8 mouse cellular contexts compared by ENCODE assay signal in the genomic region with DNA sequence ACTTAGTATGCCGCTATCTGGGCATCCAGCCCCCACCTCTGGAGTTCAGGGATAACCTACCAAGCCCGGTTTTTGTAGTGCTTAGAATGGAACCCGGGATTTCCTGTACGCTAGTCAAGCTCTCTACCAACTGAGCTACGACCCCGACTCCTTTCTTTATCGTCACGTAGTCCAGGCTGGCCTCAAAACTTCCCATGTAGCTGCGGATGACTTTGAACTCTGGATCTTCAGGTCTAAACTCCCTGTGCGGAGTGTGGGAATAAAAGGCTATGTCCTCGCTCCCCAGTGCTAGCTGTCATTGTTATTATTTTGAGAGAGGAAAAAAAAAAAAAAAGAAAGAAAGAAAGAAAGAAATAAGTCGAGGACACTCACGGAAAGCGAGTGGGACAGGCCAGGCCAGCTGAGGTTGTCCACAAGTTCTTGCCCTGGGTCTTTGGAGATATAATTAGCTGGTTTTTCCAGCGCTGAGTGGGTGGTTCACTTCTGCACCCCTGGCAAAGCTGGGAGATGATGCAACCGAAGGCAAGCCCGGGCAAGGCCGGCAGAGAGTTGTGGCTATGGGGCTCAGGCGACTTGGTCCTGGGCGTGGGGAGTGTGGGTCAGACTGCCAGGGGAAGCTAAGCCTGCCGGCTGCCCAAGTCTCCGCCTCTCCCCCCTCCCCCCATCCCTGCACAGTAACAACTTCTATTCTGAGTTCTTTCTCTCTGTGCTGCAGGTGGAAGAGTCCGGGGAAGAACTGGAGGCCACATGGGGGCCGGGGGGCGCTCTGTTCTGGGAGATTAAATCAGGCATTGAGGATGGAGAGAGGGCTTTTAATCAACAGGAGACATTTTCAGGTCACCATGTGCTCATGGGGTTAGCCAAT. TPM values are rescaled to one million over a fixed set of nuclear protein-coding genes. Genes with fewer than 3 reads are reported as not detected.
DNase-seq lines count a peak whose midpoint lies in the region; ATAC-seq and TF ChIP-seq lines count a peak whose summit lies in the region.

No protein-coding gene starts in this region.

- no peak for TF ChIP-seq POLR2A in liver, adult 2 months (IDR thresholded peaks at IDR 0.05; ENCODE audit: extremely low read depth, insufficient read depth, low read length)

- H3K4me3 ChIP-seq in forebrain, embryonic 15.5 days: peak overlapping the region; percentile 16
- H3K4me3 ChIP-seq in hindbrain, embryonic 12.5 days: 0 out of 2 replicates have a peak overlapping the region, but pooled peaks have one; percentile 14
- peak overlapping the region; percentile 51; the same call in 1 of the 2 replicates for H3K4me3 ChIP-seq in liver, adult 2 months (ENCODE audit: insufficient read depth, low read depth, low read length)
- no peak overlapping the region for H3K4me3 ChIP-seq in midbrain, postnatal 0 days (ENCODE audit: low read depth, low read length)

- peak; percentile 35 to 51 for DNase-seq in left cerebral cortex, postnatal 14 days (ENCODE audit: low spot score in 2 of 2)
- no peak for DNase-seq in left cerebral cortex, adult 11 months (ENCODE audit: low spot score)
- peak; percentile 76 for DNase-seq in adrenal gland, adult 8-10 months
- DNase-seq in liver, adult 2 months (ENCODE audit: extremely low read depth, low read depth, low spot score): peak; percentile 86
- DNase-seq in midbrain, postnatal 0 days (ENCODE audit: low spot score): peak; percentile 41

- peak overlapping the region; percentile 41 for H3K4me2 ChIP-seq in forebrain, embryonic 15.5 days (replicated peaks)
- H3K4me2 ChIP-seq in hindbrain, embryonic 12.5 days (replicated peaks): peak overlapping the region; percentile 42
- H3K4me2 ChIP-seq in midbrain, postnatal 0 days (ENCODE audit: low read depth, low read length, poor library complexity, severe bottlenecking): peak overlapping the region; percentile 40

- no peaks in the 10 kb centered on the region for H3K36me3 ChIP-seq in forebrain, embryonic 15.5 days
- no peaks in the 10 kb centered on the region for H3K36me3 ChIP-seq in hindbrain, embryonic 12.5 days
- H3K36me3 ChIP-seq in liver, adult 2 months (ENCODE audit: control insufficient read depth, insufficient read depth, low read length): no peaks in the 10 kb centered on the region
- no peaks in the 10 kb centered on the region for H3K36me3 ChIP-seq in midbrain, postnatal 0 days (ENCODE audit: insufficient read depth, low read length)

- H3K27me3 ChIP-seq in forebrain, embryonic 15.5 days: peaks cover 4% of the 10 kb centered on the region; the same call in 1 of the 2 replicates
- H3K27me3 ChIP-seq in hindbrain, embryonic 12.5 days: peaks cover 38% of the 10 kb centered on the region
- no peaks in the 10 kb centered on the region for H3K27me3 ChIP-seq in liver, adult 2 months (ENCODE audit: control insufficient read depth, insufficient read depth, low read length)
- peaks cover 6% of the 10 kb centered on the region; the same call in 1 of the 2 replicates for H3K27me3 ChIP-seq in midbrain, postnatal 0 days (ENCODE audit: insufficient read depth, low read length)

- no peak for TF ChIP-seq CTCF in liver, adult 2 months (IDR thresholded peaks at IDR 0.05; ENCODE audit: low read depth, low read length)
- TF ChIP-seq CTCF in midbrain, postnatal 0 days (IDR thresholded peaks at IDR 0.05): no peak

- H3K9ac ChIP-seq in forebrain, embryonic 15.5 days (replicated peaks): no peak overlapping the region
- H3K9ac ChIP-seq in hindbrain, embryonic 12.5 days: no peak overlapping the region
- H3K9ac ChIP-seq in liver, adult 2 months (ENCODE audit: low read depth, low read length): peak overlapping the region; percentile 61; the same call in 1 of the 2 replicates
- no peak overlapping the region for H3K9ac ChIP-seq in midbrain, postnatal 0 days (replicated peaks; ENCODE audit: low read length, poor library complexity, severe bottlenecking)

- no peaks in the 10 kb centered on the region for H3K9me3 ChIP-seq in forebrain, embryonic 15.5 days
- H3K9me3 ChIP-seq in hindbrain, embryonic 12.5 days (replicated peaks): no peaks in the 10 kb centered on the region
- H3K9me3 ChIP-seq in midbrain, postnatal 0 days (ENCODE audit: low read length): no peaks in the 10 kb centered on the region

- H3K27ac ChIP-seq in forebrain, embryonic 15.5 days (replicated peaks): no peak overlapping the region
- no peak overlapping the region for H3K27ac ChIP-seq in hindbrain, embryonic 12.5 days
- no peak overlapping the region; the same call in 1 of the 2 replicates for H3K27ac ChIP-seq in liver, adult 2 months (replicated peaks; ENCODE audit: insufficient read depth, low read depth, low read length)
- H3K27ac ChIP-seq in midbrain, postnatal 0 days (ENCODE audit: low read depth, low read length): peak overlapping the region; percentile 51; the same call in 1 of the 2 replicates

- intact Hi-C loops in left cerebral cortex, postnatal 14 days (cut with DNase I): no loop called here

- no peak for ATAC-seq in forebrain, embryonic 15.5 days (replicated peaks)
- ATAC-seq in hindbrain, embryonic 12.5 days (ENCODE audit: low FRiP score): no peak
- no peak for ATAC-seq in midbrain, postnatal 0 days (ENCODE audit: low FRiP score)
- no peak for ATAC-seq in inflammation-experienced regulatory T-cells, adult 6 months

- no peaks in the 10 kb centered on the region for H3K79me2 ChIP-seq in liver, adult 2 months (ENCODE audit: control insufficient read depth, insufficient read depth, low read length)

- WGBS in forebrain, embryonic 15.5 days: 5% methylated on average over 25 of the region's 25 CpGs
- WGBS in hindbrain, embryonic 12.5 days: 6% methylated on average over 25 of the region's 25 CpGs
- 8% methylated on average over 25 of the region's 25 CpGs for WGBS in liver, adult 2 months
- WGBS in midbrain, postnatal 0 days: 5% methylated on average over 25 of the region's 25 CpGs

- H3K4me1 ChIP-seq in forebrain, embryonic 15.5 days: peaks cover 25% of the 10 kb centered on the region
- H3K4me1 ChIP-seq in hindbrain, embryonic 12.5 days: peaks cover 27% of the 10 kb centered on the region
- H3K4me1 ChIP-seq in liver, adult 2 months (ENCODE audit: control insufficient read depth, insufficient read depth, low read length): peaks cover 3% of the 10 kb centered on the region
- H3K4me1 ChIP-seq in midbrain, postnatal 0 days (ENCODE audit: insufficient read depth, low read length): peaks cover 5% of the 10 kb centered on the region; the same call in 1 of the 2 replicates

RNA-seq across cellular contexts. Expression of gene Cdkn1a, which starts 12.0 kb away (rescaled TPM):
- total RNA-seq in left cerebral cortex, postnatal 14 days (2021): 10 to 100 TPM; 25.7 to 35.7 TPM
- 10 to 100 TPM; 17.3 to 29.4 (median 24.6) TPM for total RNA-seq in adrenal gland, adult 8-10 months (2022)
- polyA plus RNA-seq in forebrain, embryonic 15.5 days (2015; fragmentation: Nextera tagmentation; extraction: Ambion mirVana): 39.2 and 39.4 TPM in 2 replicates
- polyA plus RNA-seq in hindbrain, embryonic 12.5 days (2016; fragmentation: Nextera tagmentation; extraction: Ambion mirVana): 39.0 and 43.6 TPM in 2 replicates
- 0.37 and 0.60 TPM in 2 replicates for total RNA-seq in liver, adult 2 months (2014; rRNA removed)
- 6.9 and 9.3 TPM in 2 replicates for polyA plus RNA-seq in liver, adult 2 months (2012; rRNA removed)
- 44.4 and 57.7 TPM in 2 replicates for total RNA-seq in midbrain, postnatal 0 days (2014; rRNA removed)
- polyA plus RNA-seq in midbrain, postnatal 0 days (2015; fragmentation: Nextera tagmentation; extraction: Ambion mirVana): 220 and 237 TPM in 2 replicates
- 10 to 100 TPM in 1 of 3 experiments, 1 to 10 TPM in 2; 1.7 to 57.4 (median 2.5) TPM for polyA plus RNA-seq in inflammation-experienced regulatory T-cells, adult 6 months (2017; shearing (Covaris generic))

RNA-seq across cellular contexts. Expression of gene Rab44, which starts 35.2 kb away (rescaled TPM):
- not detected for total RNA-seq in left cerebral cortex, postnatal 14 days (2021)
- under 1 TPM; 0.15 to 0.87 (median 0.39) TPM for total RNA-seq in adrenal gland, adult 8-10 months (2022)
- polyA plus RNA-seq in forebrain, embryonic 15.5 days (2015; fragmentation: Nextera tagmentation; extraction: Ambion mirVana): 0.05 TPM in 1 of 2 replicates, not detected in the other
- 0.34 and 1.1 TPM in 2 replicates for polyA plus RNA-seq in hindbrain, embryonic 12.5 days (2016; fragmentation: Nextera tagmentation; extraction: Ambion mirVana)
- total RNA-seq in liver, adult 2 months (2014; rRNA removed): 0.07 TPM in 1 of 2 replicates, not detected in the other
- 0.15 TPM in 1 of 2 replicates, not detected in the other for polyA plus RNA-seq in liver, adult 2 months (2012; rRNA removed)
- total RNA-seq in midbrain, postnatal 0 days (2014; rRNA removed): not detected in 2 replicates
- not detected in 2 replicates for polyA plus RNA-seq in midbrain, postnatal 0 days (2015; fragmentation: Nextera tagmentation; extraction: Ambion mirVana)
- not detected for polyA plus RNA-seq in inflammation-experienced regulatory T-cells, adult 6 months (2017; shearing (Covaris generic))

RNA-seq across cellular contexts. Expression of gene Srsf3, which starts 46.3 kb away (rescaled TPM):
- 100 to 1,000 TPM; 125 to 127 TPM for total RNA-seq in left cerebral cortex, postnatal 14 days (2021)
- total RNA-seq in adrenal gland, adult 8-10 months (2022): 100 to 1,000 TPM in 3 of 4 experiments, 10 to 100 TPM in 1; 89.9 to 176 (median 144) TPM
- polyA plus RNA-seq in forebrain, embryonic 15.5 days (2015; fragmentation: Nextera tagmentation; extraction: Ambion mirVana): 594 and 620 TPM in 2 replicates
- polyA plus RNA-seq in hindbrain, embryonic 12.5 days (2016; fragmentation: Nextera tagmentation; extraction: Ambion mirVana): 662 and 667 TPM in 2 replicates
- 41.4 and 47.3 TPM in 2 replicates for total RNA-seq in liver, adult 2 months (2014; rRNA removed)
- 26.6 and 40.1 TPM in 2 replicates for polyA plus RNA-seq in liver, adult 2 months (2012; rRNA removed)
- total RNA-seq in midbrain, postnatal 0 days (2014; rRNA removed): 119 and 193 TPM in 2 replicates
- polyA plus RNA-seq in midbrain, postnatal 0 days (2015; fragmentation: Nextera tagmentation; extraction: Ambion mirVana): 284 and 296 TPM in 2 replicates
- polyA plus RNA-seq in inflammation-experienced regulatory T-cells, adult 6 months (2017; shearing (Covaris generic)): 100 to 1,000 TPM; 296 to 519 (median 387) TPM
